Mouse (Mus musculus) kidney, postnatal 25 days (tissue): ENCODE results near the gene Cep104.

Experiments used
- DNase-seq, 2 experiments: peaks; one replicate each; pipeline ENCODE4 v3.0.0; 2021; ENCODE audit warnings: mixed read lengths in 2 of 2

Gene Cep104

DNA sequence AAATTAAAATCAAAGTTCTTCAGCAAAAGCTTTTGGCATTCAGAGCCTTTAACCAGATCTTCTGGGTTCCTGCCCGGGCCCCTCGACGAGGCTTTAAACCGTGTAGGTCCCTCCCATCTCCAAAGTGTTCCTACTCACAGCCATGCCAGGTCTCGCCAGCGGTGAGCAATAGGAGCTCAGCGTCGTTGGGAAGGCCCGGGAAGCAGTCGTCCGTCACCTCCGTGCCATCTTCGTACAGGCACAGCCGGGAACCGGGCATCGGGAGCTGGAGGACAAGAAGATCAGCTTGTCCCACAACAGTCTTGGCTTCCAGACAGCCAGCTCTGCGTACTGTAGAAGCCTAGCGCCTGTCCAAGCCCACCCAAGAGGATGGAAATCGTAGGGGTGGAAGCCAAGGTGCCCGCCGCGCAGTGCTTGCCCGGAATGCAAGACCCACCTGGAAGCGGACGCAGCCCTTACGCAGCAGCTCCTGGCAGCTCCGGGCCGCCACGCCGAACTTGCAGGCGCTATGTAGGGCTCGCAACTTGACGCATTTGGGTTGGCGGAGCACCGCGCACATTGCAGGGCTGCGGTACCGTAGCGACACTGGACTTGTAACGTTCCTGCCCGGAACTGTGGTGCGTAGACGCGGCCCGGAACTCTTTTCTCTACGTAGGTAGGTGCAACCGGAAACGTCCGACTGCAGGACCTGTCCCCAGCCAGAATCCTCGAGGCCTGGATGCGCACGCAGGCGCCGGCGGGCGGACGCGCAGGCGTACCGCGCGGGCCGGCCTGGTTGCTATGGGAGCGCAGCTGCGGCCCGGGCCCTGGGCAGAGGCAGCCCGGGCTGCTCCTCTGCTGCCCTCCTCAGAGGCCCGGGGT is at the start of gene Cep104, which contains the start of gene Dffb:
Gene Cep104 (plus strand): TSS at position 764 of the 861 bp plus-strand sequence.
Gene Dffb (minus strand): TSS at position 696 of the 861 bp plus-strand sequence.
- DNase-seq = peak; percentile 96 to 97

DNA sequence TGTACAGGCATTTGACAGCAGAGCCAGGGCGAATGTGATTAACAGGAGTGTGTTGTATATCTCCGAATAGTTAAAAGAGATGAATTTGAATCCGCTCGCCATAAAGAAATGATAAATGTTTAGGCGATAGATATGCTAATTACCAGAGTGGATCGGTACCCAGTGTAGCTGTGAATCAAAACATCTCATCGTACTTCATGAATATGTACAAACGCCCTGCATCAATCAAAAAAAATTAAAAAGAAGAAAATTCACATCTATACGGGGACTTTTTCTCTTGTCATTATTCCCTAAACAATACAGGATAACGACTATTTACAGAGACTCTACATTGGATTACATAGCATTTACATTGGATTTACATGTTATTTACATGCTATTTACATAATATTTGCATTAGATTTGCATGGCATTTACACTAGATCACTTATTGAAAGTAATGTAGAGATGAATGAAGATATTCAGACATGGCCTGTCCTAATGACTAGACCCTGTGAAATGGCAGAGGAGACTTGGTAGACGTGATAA is 46.2 kb upstream of the Cep104 start:
- no peak for DNase-seq

DNA sequence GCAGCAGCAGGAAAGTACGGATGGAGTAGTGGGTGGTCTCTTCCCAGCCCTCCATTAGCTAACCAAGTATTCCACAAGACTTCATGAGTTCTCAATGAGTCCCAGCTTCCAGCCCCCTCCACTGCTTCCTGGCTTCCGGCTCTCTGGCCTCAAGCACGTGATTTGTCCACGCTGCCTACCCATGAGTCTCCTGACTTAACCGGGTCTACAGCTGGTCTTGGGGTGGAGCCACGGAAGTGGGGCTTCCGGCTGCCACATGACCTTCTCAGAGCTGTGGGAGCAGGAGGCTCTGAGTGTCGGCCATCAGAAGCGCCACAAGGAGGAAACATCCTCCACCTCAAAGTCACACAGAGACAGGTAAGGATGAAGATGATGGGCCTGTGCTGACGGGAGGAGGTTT is 45.6 kb upstream of the Cep104 start:
- DNase-seq = no peak

- DNase-seq = no peak
Observed at GRCm38 (mm10) chr4:153929921-153930320, 45.1 kb upstream of the Cep104 start.

GRCm38 (mm10) chr4:153943243-153943642 is 31.8 kb upstream of the Cep104 start:
- peak in 1 of 2 experiments; percentile 33 for DNase-seq

- no peak for DNase-seq
Observed at GRCm38 (mm10) chr4:153944261-153944660, 30.7 kb upstream of the Cep104 start.

GRCm38 (mm10) chr4:153945741-153946140 is 29.3 kb upstream of the Cep104 start:
- no peak for DNase-seq

GRCm38 (mm10) chr4:153950372-153950771 is 24.6 kb upstream of the Cep104 start:
- no peak for DNase-seq

- DNase-seq = no peak
Observed at GRCm38 (mm10) chr4:153951150-153951549, 23.8 kb upstream of the Cep104 start.

DNA sequence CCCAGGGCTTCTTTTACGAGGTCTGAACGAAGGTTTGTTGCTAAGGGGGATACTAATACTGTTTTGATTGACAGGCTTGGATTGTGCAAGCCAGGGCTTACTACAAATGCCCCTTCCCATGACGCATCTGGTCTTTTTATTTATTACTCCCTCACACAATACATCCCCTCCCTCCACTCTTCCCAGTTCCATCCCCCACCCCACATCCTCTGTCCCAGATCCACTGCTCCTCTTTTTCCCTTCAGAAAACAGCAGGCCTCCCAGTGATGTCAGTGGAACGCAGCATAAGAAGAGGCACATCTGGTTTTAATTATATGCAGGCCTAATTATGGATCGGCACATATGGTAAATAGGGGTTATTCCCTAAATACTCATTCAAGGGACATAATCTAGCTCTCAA is 23.3 kb upstream of the Cep104 start:
- no peak for DNase-seq

GRCm38 (mm10) chr4:153955651-153956050 is 19.3 kb upstream of the Cep104 start:
- no peak for DNase-seq

DNA sequence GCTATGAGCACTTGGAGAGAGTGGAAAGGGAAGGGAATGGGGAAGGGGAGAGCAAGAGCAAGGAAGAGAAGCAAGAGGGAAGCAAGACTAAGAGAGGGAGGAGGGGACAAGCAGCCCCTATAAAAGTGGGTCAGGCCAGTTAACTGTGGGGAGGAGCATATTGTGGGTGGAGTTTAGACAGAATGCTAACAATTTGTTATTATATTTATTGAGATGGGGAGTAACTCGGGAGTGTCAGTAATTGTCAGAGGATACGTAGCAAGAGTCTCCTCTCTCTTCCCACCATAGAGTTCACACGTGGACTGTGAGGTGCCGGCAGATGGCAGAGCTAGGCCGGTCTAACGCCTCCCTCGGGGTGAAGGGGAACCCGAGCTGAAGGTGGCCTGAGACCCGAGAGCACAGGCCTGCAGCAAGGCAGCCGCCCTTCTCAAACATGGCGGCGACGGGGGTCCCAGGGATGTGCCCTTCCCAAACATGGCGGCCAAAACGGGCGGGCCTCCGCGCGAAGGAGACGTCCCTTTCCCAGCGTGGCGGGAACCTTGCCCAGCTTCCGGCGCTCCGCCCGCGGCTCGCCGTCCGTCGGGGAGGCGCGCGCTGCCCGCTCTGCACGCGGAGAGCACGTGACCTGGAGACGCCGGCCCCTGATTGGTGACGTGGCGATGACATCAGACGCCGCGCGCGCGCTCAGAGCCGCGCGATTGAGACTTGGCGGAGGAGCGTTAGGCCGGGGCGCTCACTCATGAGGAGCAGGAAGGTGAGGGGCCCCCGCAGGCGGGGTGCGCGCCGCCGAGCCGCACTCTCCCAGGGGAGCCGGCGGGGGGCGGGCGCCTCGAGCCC is 18.2 kb upstream of the Cep104 start, which contains the start of gene A430005L14Rik:
Gene A430005L14Rik (plus strand): TSS at position 669 of the 837 bp plus-strand sequence.
- peak; percentile 96 to 98 for DNase-seq

GRCm38 (mm10) chr4:153957444-153958250 is 17.3 kb upstream of the Cep104 start:
- peak; percentile 28 to 74 for DNase-seq

GRCm38 (mm10) chr4:153962631-153963030 is 12.4 kb upstream of the Cep104 start:
- DNase-seq = no peak

- DNase-seq = no peak
Observed at GRCm38 (mm10) chr4:153966651-153967050, 8.3 kb upstream of the Cep104 start.

DNA sequence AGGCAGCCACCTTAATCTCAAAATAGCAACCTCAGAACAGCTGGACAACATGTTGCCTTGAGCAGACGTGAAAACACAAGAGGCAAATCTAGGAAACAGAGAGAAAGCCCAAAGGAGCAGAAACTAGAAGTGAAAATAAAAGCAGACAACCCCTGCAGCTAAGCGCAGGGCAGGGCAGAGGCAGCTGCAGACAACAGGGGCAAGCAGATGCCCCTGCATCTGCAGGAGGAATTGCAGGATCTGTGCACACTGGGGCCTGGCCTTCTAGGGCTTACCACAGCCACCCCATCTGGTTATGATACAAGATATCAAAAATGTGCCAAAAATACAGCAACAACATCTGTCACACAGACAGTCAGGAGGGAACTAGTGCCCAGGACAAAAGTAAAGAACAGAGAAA is 7.4 kb upstream of the Cep104 start:
- no peak for DNase-seq

- no peak for DNase-seq
Observed at GRCm38 (mm10) chr4:153968063-153968462, 6.9 kb upstream of the Cep104 start.

DNA sequence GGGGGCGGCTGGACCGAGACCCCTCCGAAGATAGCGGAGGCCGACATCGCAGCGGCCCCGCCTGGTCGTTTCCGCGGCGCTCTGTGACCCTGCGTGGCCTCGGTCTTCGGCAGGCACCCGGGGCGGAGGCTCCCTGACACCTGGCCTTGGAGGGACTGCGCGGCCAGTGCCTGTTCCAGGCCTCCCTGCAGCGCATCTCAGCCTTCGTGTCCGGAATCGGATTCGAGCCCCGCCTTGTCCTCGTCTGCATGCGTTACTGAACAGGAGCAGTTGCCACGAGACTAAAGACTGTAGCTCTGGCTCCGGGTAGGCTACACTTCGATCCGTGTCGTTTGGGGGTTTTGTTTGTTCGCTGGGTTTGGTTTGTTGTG is 283 bp downstream of the Cep104 start:
- DNase-seq = peak in 1 of 2 experiments; percentile 32

- no peak for DNase-seq
Observed at GRCm38 (mm10) chr4:153975768-153976167, 774 bp downstream of the Cep104 start.

DNA sequence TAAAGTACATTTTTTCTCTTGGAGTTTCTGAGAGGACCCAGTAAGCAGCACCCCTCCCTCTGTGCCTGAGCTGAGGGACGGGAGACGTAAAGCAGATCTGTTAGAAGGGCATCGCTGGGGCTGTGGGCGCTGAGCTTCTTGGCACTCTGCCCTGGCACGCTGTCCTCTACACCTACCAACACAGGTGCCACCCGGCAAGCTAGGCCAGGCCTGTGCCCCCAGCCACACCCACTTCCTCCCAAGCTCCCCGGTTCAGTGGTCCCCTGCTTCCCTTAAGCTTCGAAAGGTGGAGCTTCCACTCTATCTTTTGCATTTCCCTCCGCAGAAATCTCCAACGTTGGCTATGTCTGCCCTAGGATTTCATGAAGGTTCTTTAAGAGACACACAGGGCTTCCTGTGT is 4.2 kb downstream of the Cep104 start:
- DNase-seq = no peak

DNA sequence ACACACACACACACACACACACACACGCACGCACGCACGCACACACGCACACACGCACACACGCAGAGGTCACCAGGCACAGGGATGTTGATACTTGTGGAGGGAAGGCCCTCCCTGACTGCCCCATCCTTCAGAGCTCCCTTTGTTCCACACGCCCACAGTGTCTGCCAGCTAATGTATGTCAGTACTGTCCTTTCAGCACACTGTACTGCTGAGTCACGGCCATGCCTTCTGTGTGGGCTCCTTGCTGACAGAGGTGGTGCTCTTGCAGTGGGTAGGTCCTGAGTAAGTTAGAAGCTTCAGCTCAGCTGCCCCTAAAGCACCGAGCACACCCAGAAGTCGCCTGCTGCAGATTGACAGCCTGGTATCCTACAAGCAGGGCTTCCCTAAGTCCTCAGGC is 5.5 kb downstream of the Cep104 start:
- no peak for DNase-seq

DNA sequence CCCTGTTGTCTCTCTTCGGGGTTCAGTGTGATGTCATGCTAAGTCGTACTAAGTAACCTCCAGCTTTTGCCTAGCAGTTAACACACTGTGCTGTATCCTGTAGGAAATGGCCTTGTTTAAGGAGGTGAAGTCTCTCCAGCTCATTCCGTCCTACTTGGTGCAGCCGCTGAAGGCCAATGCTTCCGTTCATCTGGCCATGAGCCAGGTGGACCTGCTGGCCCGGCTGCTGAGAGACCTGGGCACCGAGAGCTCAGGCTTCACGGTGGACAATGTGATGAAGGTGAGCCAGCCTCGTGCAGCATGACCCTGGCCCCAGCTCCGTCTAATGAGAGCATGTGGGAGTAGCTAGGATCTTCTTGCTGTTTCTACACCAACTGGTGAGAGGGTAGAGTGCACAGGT is 17.7 kb downstream of the Cep104 start:
- DNase-seq = peak; percentile 24 to 53
